Mouse (Mus musculus) cortical plate, adult 2 months (tissue): ENCODE measurements around the gene Ccdc180. TPM values are rescaled to one million over a fixed set of nuclear protein-coding genes. Genes with fewer than 3 reads are reported as not detected.

Experiments used
- H3K27ac ChIP-seq: fragments of 200-500 bp; 2 replicates; pipeline ENCODE4 v1.5.1; 2012; ENCODE audit warnings: low read length, control low read depth, inconsistent platforms; ENCODE audit not compliant: insufficient read depth
- H3K4me1 ChIP-seq: fragments of 200-500 bp; 2 replicates; pipeline ENCODE4 v1.6.1; 2011; ENCODE audit warnings: low read length; ENCODE audit not compliant: control insufficient read depth, insufficient read depth
- H3K4me3 ChIP-seq: fragments of 200-500 bp; 2 replicates; pipeline ENCODE4 v1.5.1; 2011; ENCODE audit warnings: mild to moderate bottlenecking, low read length, control low read depth; ENCODE audit not compliant: insufficient read depth
- CTCF ChIP-seq: fragments of 200-500 bp; IDR thresholded peaks from 2 replicates; pipeline ENCODE4 v1.5.1; 2011; ENCODE audit warnings: mild to moderate bottlenecking, control low read depth, low read length; ENCODE audit not compliant: insufficient read depth; ENCODE audit errors: extremely low read depth
- POLR2A ChIP-seq: fragments of 200-500 bp; IDR thresholded peaks from 2 replicates; pipeline ENCODE4 v1.6.1; 2011; ENCODE audit warnings: mild to moderate bottlenecking, low read length, control low read depth; ENCODE audit not compliant: insufficient read depth; ENCODE audit errors: extremely low read depth
- polyA plus RNA-seq: library from polyadenylated mRNA; depleted of rRNA; stranded (reverse); fragments of >200 nt; gene quantifications from 2 replicates; pipeline ENCODE4 v1.2.3, GENCODE M21; 2012

The Ccdc180 gene
- polyA plus RNA-seq, 1 experiment, result 0.52 TPM

GRCm38 (mm10) chr4:45909924-45910323, 19.8 kb downstream of the Ccdc180 start:
- H3K4me1 ChIP-seq, result no peaks in the 10 kb centered on the region
- no peak overlapping the region for H3K4me3 ChIP-seq
- no peak for TF ChIP-seq CTCF
- no peak for TF ChIP-seq POLR2A
- no peak overlapping the region for H3K27ac ChIP-seq

DNA sequence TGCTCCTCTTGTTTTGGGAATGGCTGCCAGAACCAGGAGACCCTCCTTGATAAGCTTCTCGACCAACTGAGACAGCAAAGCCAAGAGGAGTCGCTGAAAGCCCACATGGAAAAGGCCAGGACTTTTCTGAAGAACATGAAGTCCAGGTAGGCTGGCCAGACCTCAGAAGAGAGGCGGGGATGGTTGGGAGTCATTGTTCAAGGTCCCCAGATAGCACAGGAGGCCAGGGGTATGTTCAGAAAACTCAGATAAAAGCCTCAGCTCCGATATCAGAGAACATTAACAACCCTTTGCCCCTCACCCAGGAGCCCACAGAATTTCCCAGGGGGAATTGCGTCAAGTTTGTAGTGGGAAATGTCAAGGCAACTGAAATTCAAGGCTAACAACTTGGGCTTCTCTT, 21.2 kb downstream of the Ccdc180 start:
- Histone ChIP-seq H3K4me1 (no peaks in the 10 kb centered on the region), H3K27ac (no peak overlapping the region), H3K4me3 (no peak overlapping the region)
- TF ChIP-seq CTCF, result no peak
- no peak for TF ChIP-seq POLR2A

DNA sequence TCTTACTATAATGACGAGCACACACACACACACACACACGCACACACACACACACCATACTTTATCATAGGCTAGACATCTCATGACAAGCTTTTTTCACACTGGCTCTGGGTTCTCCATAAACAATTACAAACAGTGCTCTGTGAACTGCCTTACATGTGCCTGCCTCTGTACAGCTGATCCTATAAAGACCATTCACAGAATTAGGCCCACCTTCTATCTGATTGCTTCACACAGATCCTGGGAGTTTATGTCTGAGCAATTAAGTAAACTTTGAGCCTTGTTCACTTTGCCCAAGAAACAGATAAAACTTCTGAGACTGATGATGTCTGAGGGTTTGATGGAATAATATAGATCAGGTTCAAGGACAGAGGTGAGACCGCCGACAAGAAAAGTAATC, 21.8 kb downstream of the Ccdc180 start:
- no peak overlapping the region for H3K4me3 ChIP-seq
- TF ChIP-seq POLR2A (no peak), CTCF (no peak)
- H3K4me1 ChIP-seq, result no peaks in the 10 kb centered on the region
- no peak overlapping the region for H3K27ac ChIP-seq

- Histone ChIP-seq H3K27ac (no peak overlapping the region), H3K4me3 (no peak overlapping the region), H3K4me1 (no peaks in the 10 kb centered on the region)
- TF ChIP-seq CTCF (no peak), POLR2A (no peak)
Observed at GRCm38 (mm10) chr4:45917091-45917490, 27.0 kb downstream of the Ccdc180 start.

- H3K4me3 ChIP-seq, result no peak overlapping the region
- no peaks in the 10 kb centered on the region for H3K4me1 ChIP-seq
- TF ChIP-seq POLR2A (no peak), CTCF (no peak)
- H3K27ac ChIP-seq, result no peak overlapping the region
Observed at GRCm38 (mm10) chr4:45921663-45922435, 31.7 kb downstream of the Ccdc180 start.

- H3K4me3 ChIP-seq, result no peak overlapping the region
- H3K4me1 ChIP-seq, result no peaks in the 10 kb centered on the region
- H3K27ac ChIP-seq, result no peak overlapping the region
- TF ChIP-seq CTCF (no peak), POLR2A (no peak)
Observed at GRCm38 (mm10) chr4:45924011-45924410, 33.9 kb downstream of the Ccdc180 start.

DNA sequence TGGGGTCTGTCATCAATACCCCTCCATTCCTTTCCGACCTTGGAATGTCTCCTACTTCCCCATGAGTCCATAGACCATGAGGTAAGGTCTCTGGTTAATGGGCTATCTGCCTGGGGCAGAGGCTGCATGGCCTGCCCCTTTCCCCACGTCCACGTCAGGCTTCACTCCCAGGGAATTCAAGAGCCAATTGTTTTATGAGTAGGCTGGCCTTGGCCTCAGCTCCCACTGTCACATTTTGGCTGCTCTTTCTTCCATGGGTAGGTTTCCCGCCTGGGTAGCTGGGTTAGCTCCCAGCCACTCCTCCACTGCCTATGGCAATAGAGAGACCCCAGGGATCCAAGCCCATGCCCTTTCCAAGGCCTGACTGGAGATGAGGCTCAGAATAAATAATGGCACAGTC, 38.5 kb downstream of the Ccdc180 start:
- no peak overlapping the region for H3K4me3 ChIP-seq
- H3K27ac ChIP-seq, result no peak overlapping the region
- TF ChIP-seq POLR2A (no peak), CTCF (no peak)
- no peaks in the 10 kb centered on the region for H3K4me1 ChIP-seq

GRCm38 (mm10) chr4:45941628-45942044, 51.5 kb downstream of the Ccdc180 start:
- H3K27ac ChIP-seq, result no peak overlapping the region
- no peaks in the 10 kb centered on the region for H3K4me1 ChIP-seq

DNA sequence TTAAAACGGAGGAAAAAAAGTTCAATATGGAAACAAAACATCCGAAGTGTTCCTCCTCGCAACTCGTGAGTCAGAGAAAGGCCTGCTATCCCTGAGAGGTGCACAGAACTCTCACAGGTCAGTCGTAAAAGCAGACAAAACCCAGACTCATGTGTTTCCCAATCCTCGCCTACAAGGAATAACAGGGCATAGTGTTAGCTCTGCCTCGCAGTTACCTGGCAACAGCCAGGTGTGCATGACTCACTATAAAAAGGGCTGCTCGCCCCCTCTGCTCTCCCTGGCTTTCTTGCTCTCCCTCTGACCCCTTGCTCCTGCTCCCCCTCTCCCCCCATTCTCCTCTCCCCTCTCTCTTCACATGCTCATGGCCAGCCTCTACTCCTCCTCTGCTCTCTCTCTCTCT, 57.6 kb downstream of the Ccdc180 start:
- Histone ChIP-seq H3K4me3 (no peak overlapping the region), H3K27ac (no peak overlapping the region), H3K4me1 (no peaks in the 10 kb centered on the region)
- no peak for TF ChIP-seq CTCF
- TF ChIP-seq POLR2A, result no peak

More at GRCm38 (mm10) chr4:45941628-45942044, 51.5 kb downstream of the Ccdc180 start:
- TF ChIP-seq CTCF, result peak; percentile 67
- no peak for TF ChIP-seq POLR2A
- H3K4me3 ChIP-seq, result no peak overlapping the region

DNA sequence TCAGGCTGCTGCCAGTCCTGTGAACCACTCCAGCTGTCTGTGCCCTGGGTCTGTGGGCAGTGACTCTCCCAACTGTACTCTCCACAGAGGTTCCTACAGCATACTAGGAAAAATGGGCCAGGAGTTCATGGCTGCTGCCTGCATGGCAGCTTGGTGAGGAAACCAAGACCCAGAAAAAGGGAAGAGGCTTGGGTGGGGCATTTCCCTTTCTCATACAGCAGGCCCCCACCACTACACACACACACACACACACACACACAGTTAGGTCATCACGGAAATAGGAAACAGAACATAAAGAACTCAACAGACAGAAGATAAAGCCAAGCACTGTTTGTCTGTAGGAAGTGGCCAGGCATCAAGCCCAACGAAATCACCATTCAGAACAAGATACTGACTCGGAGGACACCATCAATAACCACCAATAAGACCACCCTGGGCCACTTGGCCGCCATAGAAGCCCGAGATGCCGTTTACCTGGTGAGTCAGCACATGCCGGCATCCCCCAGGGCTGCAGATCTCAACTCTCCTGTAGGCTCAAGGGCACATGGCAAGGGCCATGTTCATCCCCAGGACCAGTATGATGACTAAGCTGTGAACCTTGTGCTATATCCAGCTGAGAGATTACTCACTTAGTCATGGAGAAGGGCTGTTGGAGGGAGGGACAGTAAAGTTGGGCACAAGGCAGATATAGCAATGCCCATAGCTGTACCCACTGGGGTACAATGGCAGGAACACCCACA, 59.2 kb downstream of the Ccdc180 start:
- TF ChIP-seq POLR2A (no peak), CTCF (no peak)
- Histone ChIP-seq H3K4me3 (no peak overlapping the region), H3K4me1 (no peaks in the 10 kb centered on the region), H3K27ac (no peak overlapping the region)
